Comparison of ENCODE assay signal across 9 mouse cellular contexts in genomic region chr19:37509725-37510124, GRCm38 (mm10). TPM values are rescaled to one million over a fixed set of nuclear protein-coding genes. Genes with fewer than 3 reads are reported as not detected.
DNase-seq lines count a peak whose midpoint lies in the region; ATAC-seq and TF ChIP-seq lines count a peak whose summit lies in the region.
"Had no signal": no experiment of that assay in that cellular context is flagged by ENCODE, and none has a peak within 500 bp of the region (broad histone marks: within the 10 kb centered on the region; RNA-seq: fewer than 3 reads in every experiment).

No protein-coding gene starts in this region.

- peak; percentile 49; the same call in 1 of the 2 replicates for ATAC-seq in lung, embryonic 16.5 days (ENCODE audit: low read depth)

- no peaks in the 10 kb centered on the region for H3K27me3 ChIP-seq in lung, embryonic 16.5 days (ENCODE audit: control insufficient read depth, insufficient read depth, low read depth, low read length)

- H3K27ac ChIP-seq in layer of hippocampus, adult 2 months = no peak overlapping the region
- H3K27ac ChIP-seq in lung, embryonic 16.5 days (ENCODE audit: low read length) = no peak overlapping the region
- H3K27ac ChIP-seq: macrophage had no signal

- H3K4me1 ChIP-seq in lung, embryonic 16.5 days (replicated peaks; ENCODE audit: control insufficient read depth, insufficient read depth, low read length) = peaks cover 1% of the 10 kb centered on the region; the same call in 1 of the 2 replicates

- TF ChIP-seq CTCF in layer of hippocampus, adult 2 months (conservative IDR thresholded peaks at IDR 0.05) = peak; percentile 86

- no peak overlapping the region for H3K4me2 ChIP-seq in lung, embryonic 16.5 days (ENCODE audit: low read depth, low read length)

- no peaks in the 10 kb centered on the region for H3K9me3 ChIP-seq in lung, embryonic 16.5 days (ENCODE audit: control insufficient read depth, low read length)

- no peak overlapping the region for H3K9ac ChIP-seq in lung, embryonic 16.5 days (ENCODE audit: low read length)

- 12% methylated on average over 11 of the region's 11 CpGs for WGBS in lung, embryonic 16.5 days

- no peaks in the 10 kb centered on the region for H3K36me3 ChIP-seq in lung, embryonic 16.5 days (ENCODE audit: control insufficient read depth, insufficient read depth, low read length)

- H3K4me3 ChIP-seq in layer of hippocampus, adult 2 months = no peak overlapping the region
- H3K4me3 ChIP-seq in lung, embryonic 16.5 days (ENCODE audit: low read length) = no peak overlapping the region

- peak; percentile 70 for DNase-seq in CD4-positive helper T cell, adult 2 months (ENCODE audit: low read depth, low spot score)
- peak; percentile 88 for DNase-seq in NIH3T3 (ENCODE audit: low read depth)
- peak; percentile 34 to 65 for DNase-seq in cerebellum, postnatal 4 days (ENCODE audit: low spot score in 2 of 2)
- DNase-seq in heart, adult 18-20 months = peak; percentile 78 to 86
- DNase-seq in layer of hippocampus, adult 2 months (ENCODE audit: low spot score in 2 of 2) = peak; percentile 37 to 74
- peak; percentile 39 for DNase-seq in right cerebral cortex, postnatal 25 days
- DNase-seq in urinary bladder, postnatal 25 days (ENCODE audit: low spot score) = peak; percentile 71

RNA-seq across cellular contexts. Expression of gene Exoc6, which starts 40.5 kb away (rescaled TPM):
- 10 to 100 TPM; 32.9 to 33.2 TPM for total RNA-seq in heart, adult 18-20 months (2021)
- total RNA-seq in layer of hippocampus, adult 2 months (2021) = 10 to 100 TPM; 53.3 to 54.7 TPM
- polyA plus RNA-seq in lung, embryonic 16.5 days (2015; fragmentation: Nextera tagmentation; extraction: Ambion mirVana) = 13.2 and 13.7 TPM in 2 replicates
